Mouse (Mus musculus): ENCODE results near the gene A4galt.
A peak's percentile ranks its signal among the peaks of the same experiment; 100 is the strongest.
"Not testable (repeated sequence)": the region's sequence is repeated elsewhere in the genome, so short reads cannot be mapped to it uniquely, and the experiment has no call there.

The A4galt gene

DNA sequence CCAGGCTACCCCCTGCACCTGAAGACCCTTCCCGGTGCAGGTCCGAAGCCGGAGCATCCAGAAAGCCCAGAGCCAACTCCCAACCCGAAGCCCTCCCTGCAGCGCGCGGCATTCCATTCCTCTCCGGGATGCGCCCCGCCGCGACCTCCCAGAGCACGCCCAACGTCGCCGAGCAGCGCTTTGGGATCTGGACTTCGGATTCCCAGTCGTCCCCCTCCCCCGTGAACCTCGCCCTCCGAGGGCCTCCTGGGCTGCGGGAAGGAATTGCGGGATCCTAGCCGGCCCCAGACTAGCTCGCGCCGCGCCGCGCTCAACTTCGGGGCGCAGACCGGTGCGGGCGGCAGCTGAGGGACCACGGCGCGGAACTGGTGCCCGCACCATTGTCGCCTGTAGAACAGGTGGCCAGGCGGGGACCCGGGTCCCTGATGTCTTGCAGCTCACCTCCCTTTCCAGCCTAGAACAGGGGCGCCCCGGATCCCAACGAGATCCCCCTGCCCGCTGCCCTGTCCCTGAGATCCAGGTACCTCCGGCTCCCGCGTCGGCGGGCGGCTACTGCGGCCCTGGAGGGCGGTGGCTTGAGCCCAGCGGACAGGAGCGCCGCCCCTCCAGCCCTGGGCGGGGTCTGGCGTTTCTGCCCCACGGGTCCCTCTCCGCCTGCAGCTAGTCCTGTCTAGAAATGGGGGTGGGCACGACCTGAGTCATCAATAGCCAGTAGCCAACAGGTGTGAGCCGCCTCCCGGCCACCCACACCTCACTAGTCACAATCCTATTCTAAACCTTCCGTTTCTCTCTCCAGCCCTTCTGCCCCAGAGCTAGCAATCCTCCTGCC lies at the start of gene A4galt:
TSS of gene A4galt (minus strand) at position 599 of the 829 bp plus-strand sequence.
- no peak for DNase-seq

DNA sequence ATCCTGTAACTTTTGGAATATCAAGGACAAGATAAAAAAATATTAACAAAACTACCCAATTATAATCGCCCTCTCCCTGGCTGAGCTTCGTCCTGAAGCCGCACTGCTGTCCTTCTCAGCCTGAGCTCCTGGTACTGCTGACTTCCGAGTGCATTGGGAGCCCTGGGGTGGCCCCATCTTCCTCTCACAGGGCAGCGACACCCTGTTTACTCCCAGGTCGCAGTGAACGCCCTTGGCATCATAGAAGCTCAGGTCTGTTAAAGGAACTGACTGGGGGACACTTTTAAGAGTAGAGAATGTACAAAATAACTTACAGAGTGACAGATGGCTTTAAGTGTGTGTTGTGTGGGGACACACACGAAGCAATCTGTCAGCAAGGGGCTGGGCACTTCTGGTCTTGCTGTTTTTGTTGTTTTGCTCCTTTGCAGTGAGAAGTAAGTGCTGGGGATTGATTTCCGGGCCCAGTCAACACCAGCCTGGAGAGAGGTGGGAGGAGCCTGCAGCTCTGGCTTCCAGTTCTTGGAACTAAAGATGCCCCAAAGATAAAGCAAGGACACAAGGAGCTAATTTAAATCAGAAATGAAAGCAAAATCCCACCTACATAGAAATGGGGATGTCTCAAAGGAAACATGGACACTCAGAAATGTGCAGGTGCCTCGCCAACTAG lies 48.5 kb upstream of the A4galt start:
- no peak for DNase-seq

DNA sequence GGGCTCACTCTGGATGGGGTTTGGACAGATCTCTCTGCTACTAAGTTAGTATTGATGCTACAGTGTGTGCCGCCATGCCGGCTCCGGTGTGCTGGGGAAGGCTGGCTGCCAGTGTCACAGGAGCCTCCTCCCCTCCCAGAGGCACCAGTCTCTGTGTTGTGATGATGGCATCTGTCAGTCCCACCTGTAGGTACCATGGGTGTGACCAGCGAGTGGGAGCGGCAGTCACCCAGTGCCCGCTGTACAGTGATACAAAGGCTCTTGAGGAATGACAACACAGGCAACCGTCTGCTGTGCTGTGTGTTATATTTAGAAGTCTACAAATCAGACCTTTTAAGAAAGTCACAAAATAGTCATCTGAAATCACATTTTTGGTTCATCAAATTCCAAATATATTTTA lies 47.9 kb upstream of the A4galt start:
- no peak for DNase-seq

DNA sequence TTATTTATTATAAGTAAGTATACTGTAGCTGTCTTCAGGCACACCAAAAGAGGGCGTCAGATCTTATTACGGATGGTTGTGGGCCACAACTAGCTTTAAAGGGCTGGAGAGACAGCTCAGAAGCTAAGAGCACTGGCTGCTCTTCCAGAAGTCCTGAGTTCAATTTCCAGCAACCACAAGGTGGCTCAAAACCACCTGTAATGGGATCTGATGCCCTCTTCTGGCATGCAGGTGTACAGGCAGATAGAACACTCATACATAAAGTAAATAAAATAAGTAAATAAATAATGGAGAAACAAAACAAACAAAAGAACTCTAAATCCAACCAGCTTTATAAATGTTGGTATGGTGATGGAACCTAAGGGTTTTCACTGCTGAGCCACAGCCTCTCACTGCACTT lies 47.2 kb upstream of the A4galt start:
- no peak for DNase-seq

- DNase-seq, result peak; percentile 23
Measured at GRCm38 (mm10) chr15:83298313-83298712, 46.7 kb upstream of the A4galt start.

DNA sequence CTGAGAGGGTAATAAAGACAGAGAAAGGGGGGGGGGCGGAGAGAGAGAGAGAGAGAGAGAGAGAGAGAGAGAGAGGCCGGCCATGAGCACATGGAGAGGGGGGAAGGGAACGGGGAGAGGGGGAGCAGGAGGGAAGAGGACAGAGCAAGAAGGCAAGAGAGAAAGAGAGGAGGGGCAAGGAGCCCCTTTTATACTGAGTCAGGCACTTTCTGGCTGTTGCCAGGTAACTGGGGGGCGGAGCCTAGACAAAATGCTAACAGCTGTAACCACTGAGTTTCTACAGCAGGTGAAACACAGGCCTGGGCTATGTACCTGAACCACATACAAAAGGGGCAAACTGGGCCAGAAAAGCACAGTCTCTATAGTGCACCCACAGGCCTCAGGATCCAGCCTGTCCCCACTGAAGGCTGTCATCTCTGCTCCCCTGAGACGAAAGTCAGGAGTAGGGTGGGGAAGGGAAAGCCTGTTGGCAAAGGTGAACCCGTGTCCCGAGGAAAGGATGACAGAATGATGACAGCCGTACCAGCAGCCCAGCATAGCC lies 45.3 kb upstream of the A4galt start:
- DNase-seq, result peak; percentile 41

- DNase-seq, result no peak
Measured at GRCm38 (mm10) chr15:83296050-83296449, 44.5 kb upstream of the A4galt start.

DNA sequence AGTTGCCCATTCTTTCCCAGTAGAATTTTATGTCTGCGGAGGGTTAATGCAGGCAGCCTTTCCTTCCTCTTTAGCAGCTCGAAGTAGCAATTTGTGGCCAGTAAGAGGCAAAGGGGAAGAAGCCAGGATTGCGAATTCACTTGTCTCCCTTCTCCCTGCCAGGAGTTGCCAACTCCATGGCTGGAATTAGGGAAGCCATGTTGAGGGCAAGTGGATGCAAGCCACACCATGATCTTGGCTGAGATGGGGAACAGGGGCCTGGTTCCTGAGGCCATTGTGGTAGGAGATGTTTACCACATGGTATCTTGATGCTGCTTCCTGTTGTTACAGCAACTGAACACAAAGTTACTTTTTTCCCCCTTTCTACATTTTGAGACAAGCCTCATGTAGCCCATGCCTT lies 43.4 kb upstream of the A4galt start:
- DNase-seq, result no peak

DNA sequence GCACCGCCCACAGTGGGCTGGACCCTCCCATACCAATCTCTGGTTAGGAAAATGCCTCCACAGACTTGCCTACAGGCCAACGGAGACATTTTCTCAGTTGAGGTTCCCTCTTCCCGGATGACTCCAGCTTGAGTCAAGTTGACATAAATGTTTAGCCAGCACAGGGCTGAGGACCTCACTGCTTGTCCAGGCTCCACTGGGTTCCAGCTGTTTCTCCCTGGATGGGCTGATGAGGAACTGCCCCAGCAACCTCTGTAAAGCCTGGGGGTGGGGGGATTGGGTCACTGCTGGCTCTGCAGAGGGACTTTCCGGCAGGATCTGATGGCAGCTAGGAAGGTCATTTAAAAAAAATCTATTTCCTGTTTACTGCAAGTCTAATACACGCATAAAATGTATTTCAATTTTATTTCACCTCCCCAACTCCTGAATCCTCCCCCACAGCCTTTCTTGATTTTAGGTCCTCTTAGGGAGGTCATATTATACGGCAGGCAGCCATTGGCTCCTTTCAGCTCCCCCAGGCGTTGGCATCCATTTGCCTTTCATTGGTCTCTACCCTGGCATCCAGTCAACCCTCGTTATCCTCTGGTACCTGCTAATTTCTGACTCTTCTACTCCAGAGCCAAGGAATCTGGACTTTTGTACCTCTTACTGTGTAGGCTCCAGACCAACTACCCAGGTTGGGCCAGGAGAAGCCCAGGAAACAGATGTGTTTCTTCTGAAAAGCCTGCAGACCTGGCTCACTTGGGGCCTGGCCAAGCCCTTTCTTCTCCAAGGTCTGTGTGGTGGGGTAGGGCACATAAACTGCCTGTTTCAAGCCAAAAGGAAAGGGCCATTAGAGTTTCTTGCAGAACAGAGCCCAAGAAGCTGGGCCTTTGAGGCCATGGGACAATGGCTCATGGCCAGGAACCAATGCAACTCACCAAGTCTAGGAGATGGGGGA lies 42.4 kb upstream of the A4galt start:
- no peak for DNase-seq

DNA sequence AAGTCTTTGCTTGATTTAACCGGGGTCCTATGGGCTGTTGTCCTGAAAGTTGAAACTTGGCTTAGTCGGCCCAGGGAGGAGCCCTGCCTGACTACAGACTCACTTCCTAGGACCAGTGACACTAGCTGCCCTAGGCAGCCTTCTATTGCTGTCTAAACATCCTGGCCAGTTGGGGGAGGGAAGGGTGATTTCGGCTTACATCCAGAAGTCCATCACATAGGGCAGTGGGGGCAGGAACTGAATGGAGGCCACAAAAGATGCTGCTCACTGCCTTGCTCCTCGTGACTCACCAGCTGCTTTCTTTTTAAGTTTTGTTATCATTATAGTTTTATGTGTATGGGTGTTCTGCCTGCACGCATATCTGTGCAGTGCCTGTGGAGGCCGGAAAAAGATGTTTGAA lies 41.6 kb upstream of the A4galt start:
- DNase-seq, result no peak

GRCm38 (mm10) chr15:83292261-83293056 lies 40.9 kb upstream of the A4galt start:
- DNase-seq, result no peak

- no peak for DNase-seq
Measured at GRCm38 (mm10) chr15:83290899-83291298, 39.3 kb upstream of the A4galt start.

- DNase-seq, result no peak
Measured at GRCm38 (mm10) chr15:83284828-83285227, 33.3 kb upstream of the A4galt start.

- no peak for DNase-seq
Measured at GRCm38 (mm10) chr15:83282397-83282796, 30.8 kb upstream of the A4galt start.

GRCm38 (mm10) chr15:83281303-83281702 lies 29.7 kb upstream of the A4galt start:
- DNase-seq, result no peak

DNA sequence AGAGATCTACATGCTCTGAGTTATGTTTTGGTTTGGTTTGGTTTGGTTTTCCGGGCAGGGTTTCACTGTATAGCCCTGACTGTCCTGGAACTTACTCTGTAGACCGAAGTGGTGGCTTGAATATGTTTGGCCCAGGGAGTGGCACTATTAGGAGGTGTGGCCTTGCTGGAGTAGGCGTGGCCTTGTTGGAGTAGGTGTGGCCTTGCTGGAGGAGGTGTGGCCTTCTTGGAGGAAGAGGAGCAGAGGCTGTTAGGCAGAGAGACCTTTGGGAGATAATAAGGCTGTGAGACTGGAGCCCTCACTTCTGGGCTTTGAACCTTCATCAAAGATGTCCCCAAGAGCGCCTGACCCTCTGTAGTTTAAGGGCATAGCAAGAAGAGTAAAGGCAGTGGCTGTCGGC lies 27.0 kb upstream of the A4galt start:
- DNase-seq, result no peak

DNA sequence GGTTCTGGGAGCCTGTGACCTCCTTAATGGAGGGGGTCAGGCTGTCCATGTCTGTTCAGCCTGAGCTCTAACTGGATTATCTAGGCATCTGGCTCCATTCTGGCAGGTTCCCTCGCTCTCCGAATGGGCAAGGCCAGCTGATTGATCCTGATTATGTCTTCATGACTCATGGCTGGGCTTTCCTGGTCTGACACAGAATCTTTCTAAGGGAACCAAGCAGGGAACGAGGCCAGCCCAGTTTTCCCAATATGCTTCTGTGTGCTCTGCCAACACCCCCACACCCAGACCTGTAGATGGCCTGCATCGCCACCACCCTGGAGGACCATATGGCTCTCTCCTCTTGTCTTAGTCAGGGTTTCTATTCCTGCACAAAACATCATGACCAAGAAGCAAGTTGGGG lies 25.9 kb upstream of the A4galt start:
- no peak for DNase-seq

- not testable (repeated sequence) for DNase-seq
Measured at GRCm38 (mm10) chr15:83274237-83274636, 22.7 kb upstream of the A4galt start.

DNA sequence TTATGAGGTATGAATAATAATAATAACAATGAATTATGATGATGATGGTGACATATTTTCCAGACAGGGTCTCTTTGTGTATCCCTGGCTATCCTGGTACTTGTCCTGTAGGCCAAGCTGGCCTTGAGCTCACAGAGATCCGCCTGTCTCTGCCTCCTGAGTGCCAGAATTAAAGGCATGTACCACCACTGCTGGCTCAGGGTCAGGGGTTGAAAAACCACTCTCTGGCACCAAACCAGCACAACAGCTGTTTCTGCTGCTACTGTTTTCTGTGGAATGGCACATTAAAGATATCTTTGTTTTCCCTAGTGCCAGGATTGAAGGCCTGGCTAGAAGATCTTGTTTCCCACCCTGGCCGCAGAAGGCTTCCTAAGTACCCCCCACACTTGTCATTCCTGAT lies 21.4 kb upstream of the A4galt start:
- DNase-seq, result no peak

DNA sequence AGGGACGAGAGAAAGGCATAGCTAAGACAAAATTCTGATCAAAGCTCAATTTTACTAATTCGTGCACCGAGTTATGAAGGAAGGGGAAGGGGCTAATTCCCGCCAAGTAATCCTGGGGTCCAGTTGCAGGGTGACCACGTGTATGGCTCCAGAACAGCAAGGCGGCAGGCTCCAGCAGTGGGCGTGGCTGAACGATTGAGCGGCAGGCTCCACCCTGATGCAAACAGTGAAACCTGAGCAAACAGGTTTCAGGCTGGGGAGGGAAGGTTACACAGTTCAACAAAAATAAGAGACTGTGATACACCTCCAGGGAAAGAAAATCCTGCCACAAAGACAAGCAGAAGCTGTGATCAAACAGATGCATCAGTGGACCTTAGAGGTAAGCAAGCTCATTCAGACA lies 19.6 kb upstream of the A4galt start:
- DNase-seq, result not testable (repeated sequence)

- not testable (repeated sequence) for DNase-seq
Measured at GRCm38 (mm10) chr15:83269985-83270384, 18.4 kb upstream of the A4galt start.

GRCm38 (mm10) chr15:83268428-83268827 lies 16.9 kb upstream of the A4galt start:
- DNase-seq, result not testable (repeated sequence)
